Mouse (Mus musculus): ENCODE measurements around the gene Arhgap23. TPM values are rescaled to one million over a fixed set of nuclear protein-coding genes. Genes with fewer than 3 reads are reported as not detected.

Gene Arhgap23
- 9.2 and 9.6 TPM in 2 replicates for polyA plus RNA-seq (2014; fragmentation: Nextera tagmentation; extraction: Ambion mirVana)

DNA sequence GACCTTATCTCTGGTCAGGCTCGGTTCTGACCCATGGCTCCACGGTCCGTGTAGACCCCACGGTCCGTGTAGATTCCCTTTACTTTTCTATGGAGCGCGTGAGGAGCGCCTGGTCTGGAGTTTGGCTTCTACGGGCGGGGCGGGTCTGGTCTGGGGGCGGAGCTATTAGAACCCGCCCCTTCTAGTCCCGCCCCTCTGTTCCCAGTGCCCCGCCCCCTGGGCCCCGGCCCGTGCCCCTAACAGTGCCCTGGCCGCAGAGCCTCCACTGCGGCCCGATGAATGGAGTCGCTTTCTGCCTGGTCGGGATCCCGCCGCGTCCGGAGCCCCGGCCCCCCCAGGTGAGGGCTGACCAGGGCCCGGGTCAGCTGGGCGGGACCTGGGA, at the start of gene Arhgap23:
TSS of gene Arhgap23 (plus strand) at position 204 of the 382 bp plus-strand sequence.
- H3K27ac ChIP-seq (ENCODE audit: low read depth, low read length) = no peak within 1 kb of the TSS

DNA sequence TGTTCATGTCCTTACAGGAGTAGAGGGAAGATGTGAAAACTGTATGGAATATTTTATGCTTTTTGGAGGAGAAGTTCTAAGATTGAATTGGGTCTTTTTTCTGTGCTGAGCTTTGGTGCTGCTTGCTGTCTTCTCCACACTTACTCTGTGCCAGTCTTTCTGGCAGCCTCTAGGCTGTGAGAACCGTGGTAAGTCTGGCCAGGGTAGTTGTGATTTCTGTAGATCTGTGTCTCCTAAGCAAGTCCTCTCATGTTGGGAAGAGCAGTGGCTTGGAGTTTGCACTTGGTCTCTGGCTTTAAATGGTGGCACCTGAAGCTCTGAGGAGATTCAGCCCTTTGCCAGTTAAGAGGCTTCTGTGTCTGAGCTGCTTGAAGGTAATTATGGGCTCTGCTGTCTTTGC, 49.8 kb upstream of the Arhgap23 start:
- ATAC-seq (ENCODE audit: low read depth) = no peak
- WGBS = 48% methylated on average over 1 of the region's 1 CpGs
- peak overlapping the region; percentile 98; the same call in 1 of the 2 replicates for H3K9ac ChIP-seq (replicated peaks; ENCODE audit: low read depth, low read length)
- peak overlapping the region; percentile 98 for H3K4me3 ChIP-seq (ENCODE audit: low read depth, low read length)
- H3K27me3 ChIP-seq (ENCODE audit: control insufficient read depth, insufficient read depth, low read length) = peaks cover 2% of the 10 kb centered on the region; the same call in 1 of the 2 replicates
- no peaks in the 10 kb centered on the region for H3K36me3 ChIP-seq (ENCODE audit: control insufficient read depth, insufficient read depth, low read length)
- H3K4me1 ChIP-seq (ENCODE audit: control insufficient read depth, insufficient read depth, low read length) = peaks cover 25% of the 10 kb centered on the region
- peak overlapping the region; percentile 97 for H3K4me2 ChIP-seq (ENCODE audit: low read depth, low read length)
- H3K9me3 ChIP-seq (ENCODE audit: control insufficient read depth, low read length) = no peaks in the 10 kb centered on the region
- H3K27ac ChIP-seq (ENCODE audit: low read depth, low read length) = no peak overlapping the region

More for the DNA sequence above, at the start of gene Arhgap23:
- peak within 1 kb of the TSS; percentile 38 for H3K4me3 ChIP-seq (ENCODE audit: low read depth, low read length)
- H3K4me2 ChIP-seq (ENCODE audit: low read depth, low read length) = peak within 1 kb of the TSS; percentile 52
- WGBS = under 1% methylated on average over 28 of the region's 29 CpGs
- H3K27me3 ChIP-seq (ENCODE audit: control insufficient read depth, insufficient read depth, low read length) = 0 out of 2 replicates have a peak, but pooled peaks cover 2% of the 10 kb centered on the region
- H3K36me3 ChIP-seq (ENCODE audit: control insufficient read depth, insufficient read depth, low read length) = no peaks in the 10 kb centered on the region
- peak within 1 kb of the TSS; percentile 34; the same call in 1 of the 2 replicates for H3K9ac ChIP-seq (replicated peaks; ENCODE audit: low read depth, low read length)
- peak; percentile 66; the same call in 1 of the 2 replicates for ATAC-seq (ENCODE audit: low read depth)
- no peaks in the 10 kb centered on the region for H3K9me3 ChIP-seq (ENCODE audit: control insufficient read depth, low read length)
- peaks cover 9% of the 10 kb centered on the region for H3K4me1 ChIP-seq (ENCODE audit: control insufficient read depth, insufficient read depth, low read length)

DNA sequence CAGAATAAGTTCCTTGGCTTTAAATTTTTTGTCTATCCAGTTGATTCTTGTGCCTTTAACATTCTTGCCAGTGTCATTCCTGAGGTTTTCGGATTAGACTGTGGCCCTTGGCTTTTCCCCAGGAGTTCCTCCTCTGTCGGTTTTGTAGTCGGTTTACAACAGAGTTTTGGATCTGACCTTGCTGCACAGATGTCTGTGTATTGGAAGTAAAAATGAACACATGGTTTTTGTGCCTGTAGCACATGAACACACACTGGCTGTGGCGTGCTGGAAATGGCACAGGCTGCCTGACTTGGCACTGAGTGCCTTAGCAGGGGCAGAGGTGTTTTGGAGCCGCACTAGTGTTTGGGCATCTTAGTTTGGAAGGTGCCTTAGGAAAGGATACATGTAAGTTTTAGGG, 46.8 kb upstream of the Arhgap23 start:
- H3K36me3 ChIP-seq (ENCODE audit: control insufficient read depth, insufficient read depth, low read length) = no peaks in the 10 kb centered on the region
- no peak overlapping the region for H3K27ac ChIP-seq (ENCODE audit: low read depth, low read length)
- no peaks in the 10 kb centered on the region for H3K9me3 ChIP-seq (ENCODE audit: control insufficient read depth, low read length)
- H3K4me2 ChIP-seq (ENCODE audit: low read depth, low read length) = no peak overlapping the region
- peaks cover 28% of the 10 kb centered on the region for H3K4me1 ChIP-seq (ENCODE audit: control insufficient read depth, insufficient read depth, low read length)
- H3K4me3 ChIP-seq (ENCODE audit: low read depth, low read length) = no peak overlapping the region
- no peak for ATAC-seq (ENCODE audit: low read depth)
- H3K9ac ChIP-seq (replicated peaks; ENCODE audit: low read depth, low read length) = no peak overlapping the region
- no peaks in the 10 kb centered on the region for H3K27me3 ChIP-seq (ENCODE audit: control insufficient read depth, insufficient read depth, low read length)
- WGBS = 87% methylated on average over 5 of the region's 5 CpGs

DNA sequence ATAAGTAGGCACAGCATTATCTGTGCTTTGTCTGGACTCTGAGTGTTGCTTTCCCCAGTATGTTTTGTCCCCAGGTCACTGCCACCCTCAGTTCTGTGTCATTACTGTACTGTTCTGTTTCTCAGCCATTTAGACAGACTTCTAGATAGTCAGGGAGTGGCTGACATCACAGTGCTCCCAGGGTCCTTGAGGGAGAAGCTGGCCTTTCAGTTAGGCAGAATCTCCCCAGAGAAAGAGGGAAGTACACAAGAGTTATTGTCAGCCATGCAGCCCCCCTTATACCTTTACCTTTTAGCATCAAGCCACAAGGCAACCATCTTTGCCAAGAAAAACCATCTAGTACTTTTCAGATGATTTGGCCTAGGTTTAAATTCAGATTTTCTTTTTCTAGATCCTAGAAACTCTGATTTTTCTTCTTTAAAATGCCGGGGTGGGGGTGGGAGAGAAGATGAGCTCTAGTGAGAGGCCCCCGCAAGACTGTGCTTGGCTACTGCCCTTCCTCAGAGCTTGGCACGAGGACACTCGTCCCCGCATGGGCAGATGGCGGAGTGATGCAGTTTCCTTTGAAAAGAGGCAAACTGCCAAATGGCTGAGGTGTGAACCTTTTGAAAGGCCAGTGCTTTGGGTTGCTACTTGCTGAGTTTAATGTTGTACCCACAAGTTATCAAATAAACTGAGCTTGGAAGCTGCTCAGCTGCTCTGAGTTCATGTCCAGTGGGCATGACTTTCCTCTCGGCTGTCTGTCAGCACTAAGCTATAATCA, 44.8 kb upstream of the Arhgap23 start:
- Histone ChIP-seq H3K9me3 (ENCODE audit: control insufficient read depth, low read length) (no peaks in the 10 kb centered on the region), H3K4me3 (ENCODE audit: low read depth, low read length) (no peak overlapping the region), H3K27me3 (ENCODE audit: control insufficient read depth, insufficient read depth, low read length) (no peaks in the 10 kb centered on the region), H3K36me3 (ENCODE audit: control insufficient read depth, insufficient read depth, low read length) (no peaks in the 10 kb centered on the region), H3K27ac (ENCODE audit: low read depth, low read length) (no peak overlapping the region), H3K4me1 (ENCODE audit: control insufficient read depth, insufficient read depth, low read length) (peaks cover 9% of the 10 kb centered on the region), H3K9ac (replicated peaks; ENCODE audit: low read depth, low read length) (no peak overlapping the region), H3K4me2 (ENCODE audit: low read depth, low read length) (no peak overlapping the region)
- WGBS = 60% methylated on average over 7 of the region's 7 CpGs
- ATAC-seq (ENCODE audit: low read depth) = no peak

DNA sequence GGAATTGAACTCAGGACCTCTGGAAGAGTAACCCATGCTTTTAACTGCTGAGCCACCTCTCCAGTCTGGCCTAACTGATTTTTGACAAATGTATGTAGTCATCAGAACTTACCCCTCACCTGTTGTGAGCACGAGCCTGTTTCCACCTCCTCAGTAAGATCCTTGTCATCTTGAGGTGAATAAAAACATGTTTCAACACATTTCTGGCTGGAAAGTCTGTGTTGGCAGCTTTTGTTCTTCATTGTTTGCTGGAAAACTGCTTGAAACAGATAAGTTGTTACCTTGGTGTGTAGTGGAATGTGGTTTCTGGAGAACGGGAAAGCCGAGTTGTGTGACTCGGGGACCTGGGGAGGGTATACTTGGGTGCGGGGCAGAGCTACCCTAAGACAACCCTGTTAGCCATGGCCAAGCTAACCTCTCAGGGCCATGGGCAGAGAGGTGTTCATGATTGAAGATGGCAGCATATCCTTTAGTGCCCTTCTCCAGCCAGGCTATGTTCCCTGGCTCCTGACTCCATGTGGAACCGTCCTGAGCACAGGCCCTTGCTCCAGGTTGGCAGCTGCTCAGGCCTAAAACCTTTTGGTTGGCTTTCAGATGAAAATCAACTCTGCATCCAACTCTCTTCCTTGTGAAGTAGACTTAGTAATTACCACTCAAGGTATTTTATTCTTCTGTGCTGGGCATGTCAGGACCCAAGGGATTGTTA, 43.0 kb upstream of the Arhgap23 start:
- no peaks in the 10 kb centered on the region for H3K27me3 ChIP-seq (ENCODE audit: control insufficient read depth, insufficient read depth, low read length)
- no peak for ATAC-seq (ENCODE audit: low read depth)
- no peak overlapping the region for H3K4me2 ChIP-seq (ENCODE audit: low read depth, low read length)
- 92% methylated on average over 6 of the region's 6 CpGs for WGBS
- H3K36me3 ChIP-seq (ENCODE audit: control insufficient read depth, insufficient read depth, low read length) = peaks cover 6% of the 10 kb centered on the region; the same call in 1 of the 2 replicates
- no peak overlapping the region for H3K4me3 ChIP-seq (ENCODE audit: low read depth, low read length)
- peaks cover 4% of the 10 kb centered on the region for H3K4me1 ChIP-seq (ENCODE audit: control insufficient read depth, insufficient read depth, low read length)
- no peak overlapping the region for H3K27ac ChIP-seq (ENCODE audit: low read depth, low read length)
- H3K9ac ChIP-seq (replicated peaks; ENCODE audit: low read depth, low read length) = no peak overlapping the region
- no peaks in the 10 kb centered on the region for H3K9me3 ChIP-seq (ENCODE audit: control insufficient read depth, low read length)

DNA sequence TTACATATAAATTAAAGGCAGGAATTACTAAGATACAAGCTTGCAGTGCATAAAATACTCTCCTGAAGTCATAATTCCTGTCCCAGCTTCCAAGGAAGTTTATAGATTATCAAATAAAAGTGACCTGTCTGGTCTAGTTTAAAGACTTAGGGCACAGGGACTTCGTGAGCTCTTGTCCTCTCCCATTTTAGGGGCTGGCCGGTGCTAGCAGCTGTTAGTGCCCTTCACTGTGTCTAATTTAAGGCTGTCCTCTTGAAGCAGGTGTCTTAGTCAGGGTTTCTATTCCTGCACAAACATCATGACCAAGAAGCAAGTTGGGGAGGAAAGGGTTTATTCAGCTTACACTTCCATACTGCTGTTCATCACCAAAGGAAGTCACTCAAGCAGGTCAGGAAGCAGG, 41.9 kb upstream of the Arhgap23 start:
- Histone ChIP-seq H3K27me3 (ENCODE audit: control insufficient read depth, insufficient read depth, low read length) (no peaks in the 10 kb centered on the region), H3K9ac (replicated peaks; ENCODE audit: low read depth, low read length) (no peak overlapping the region), H3K27ac (ENCODE audit: low read depth, low read length) (no peak overlapping the region), H3K9me3 (ENCODE audit: control insufficient read depth, low read length) (no peaks in the 10 kb centered on the region), H3K4me3 (ENCODE audit: low read depth, low read length) (no peak overlapping the region), H3K4me1 (ENCODE audit: control insufficient read depth, insufficient read depth, low read length) (peaks cover 4% of the 10 kb centered on the region), H3K36me3 (ENCODE audit: control insufficient read depth, insufficient read depth, low read length) (peaks cover 17% of the 10 kb centered on the region), H3K4me2 (ENCODE audit: low read depth, low read length) (no peak overlapping the region)
- 96% methylated on average over 2 of the region's 2 CpGs for WGBS
- no peak for ATAC-seq (ENCODE audit: low read depth)

DNA sequence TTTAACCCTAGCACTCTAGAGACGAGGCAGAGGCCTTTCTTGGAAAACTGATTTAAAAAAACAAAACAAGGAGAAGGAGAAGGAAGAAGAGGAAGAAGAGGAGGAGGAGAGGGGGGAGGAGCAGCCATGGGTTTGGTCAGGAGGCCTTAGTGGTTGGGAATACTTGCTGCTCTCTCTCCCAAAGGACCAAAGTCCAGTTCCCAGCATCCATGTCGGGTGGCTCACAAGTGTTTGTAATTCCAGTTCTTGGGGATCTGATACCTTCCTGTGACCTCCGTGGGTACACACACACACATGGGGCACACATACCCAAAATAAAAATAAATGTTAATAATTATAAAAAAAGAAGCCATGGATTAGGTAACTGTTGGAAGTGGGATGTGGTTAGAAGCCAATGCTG, 35.3 kb upstream of the Arhgap23 start:
- H3K9ac ChIP-seq (replicated peaks; ENCODE audit: low read depth, low read length) = no peak overlapping the region
- H3K27me3 ChIP-seq (ENCODE audit: control insufficient read depth, insufficient read depth, low read length) = no peaks in the 10 kb centered on the region
- H3K4me2 ChIP-seq (ENCODE audit: low read depth, low read length) = no peak overlapping the region
- H3K27ac ChIP-seq (ENCODE audit: low read depth, low read length) = no peak overlapping the region
- ATAC-seq (ENCODE audit: low read depth) = no peak
- H3K4me1 ChIP-seq (ENCODE audit: control insufficient read depth, insufficient read depth, low read length) = no peaks in the 10 kb centered on the region
- peaks cover 43% of the 10 kb centered on the region for H3K36me3 ChIP-seq (ENCODE audit: control insufficient read depth, insufficient read depth, low read length)
- H3K9me3 ChIP-seq (ENCODE audit: control insufficient read depth, low read length) = no peaks in the 10 kb centered on the region
- WGBS = 91% methylated on average over 3 of the region's 3 CpGs
- no peak overlapping the region for H3K4me3 ChIP-seq (ENCODE audit: low read depth, low read length)

DNA sequence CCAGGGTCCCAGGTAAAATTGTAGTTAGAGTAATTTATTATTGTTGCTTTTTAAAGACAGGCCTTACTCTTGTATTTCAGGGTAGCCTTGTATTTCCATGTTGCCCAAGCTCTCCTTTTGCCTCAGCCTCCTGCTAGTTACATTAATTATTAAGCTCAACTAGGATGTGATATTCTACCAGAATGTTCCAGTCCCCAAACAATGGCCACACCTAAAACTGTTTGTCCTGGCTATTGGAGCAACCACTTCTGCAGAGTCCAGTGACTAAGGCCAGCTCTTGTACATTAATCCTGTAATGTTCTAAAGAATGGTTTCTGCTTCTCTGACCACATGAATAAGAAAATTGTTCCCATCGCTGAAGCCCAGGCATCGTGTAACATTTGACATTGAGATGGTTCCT, 32.3 kb upstream of the Arhgap23 start:
- Histone ChIP-seq H3K27ac (ENCODE audit: low read depth, low read length) (no peak overlapping the region), H3K4me1 (ENCODE audit: control insufficient read depth, insufficient read depth, low read length) (no peaks in the 10 kb centered on the region), H3K27me3 (ENCODE audit: control insufficient read depth, insufficient read depth, low read length) (no peaks in the 10 kb centered on the region), H3K4me2 (ENCODE audit: low read depth, low read length) (no peak overlapping the region), H3K4me3 (ENCODE audit: low read depth, low read length) (no peak overlapping the region), H3K9ac (replicated peaks; ENCODE audit: low read depth, low read length) (no peak overlapping the region), H3K36me3 (ENCODE audit: control insufficient read depth, insufficient read depth, low read length) (peaks cover 30% of the 10 kb centered on the region), H3K9me3 (ENCODE audit: control insufficient read depth, low read length) (no peaks in the 10 kb centered on the region)
- no peak for ATAC-seq (ENCODE audit: low read depth)
- WGBS = 93% methylated on average over 2 of the region's 2 CpGs

DNA sequence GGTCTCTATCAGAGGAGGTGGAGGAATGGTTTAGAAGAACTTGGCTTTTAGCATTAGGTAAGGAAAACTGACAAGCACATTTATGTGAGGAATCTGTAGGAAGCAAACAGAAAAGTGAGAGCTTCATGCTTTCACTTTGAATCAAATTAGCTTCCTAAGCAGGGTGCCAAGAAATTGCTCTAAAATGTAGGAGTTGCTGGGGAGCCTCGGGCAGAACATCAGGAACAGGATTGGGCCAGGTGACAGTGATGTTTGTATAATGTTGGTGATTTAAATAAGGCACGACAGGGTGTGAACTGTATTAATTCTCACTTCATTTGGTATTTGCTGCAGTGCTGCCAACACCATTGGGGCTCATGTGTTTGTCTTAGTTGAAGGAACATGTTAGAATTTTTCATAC, 31.6 kb upstream of the Arhgap23 start:
- H3K4me1 ChIP-seq (ENCODE audit: control insufficient read depth, insufficient read depth, low read length) = no peaks in the 10 kb centered on the region
- H3K27me3 ChIP-seq (ENCODE audit: control insufficient read depth, insufficient read depth, low read length) = no peaks in the 10 kb centered on the region
- H3K27ac ChIP-seq (ENCODE audit: low read depth, low read length) = no peak overlapping the region
- no peak overlapping the region for H3K9ac ChIP-seq (replicated peaks; ENCODE audit: low read depth, low read length)
- ATAC-seq (ENCODE audit: low read depth) = no peak
- H3K4me2 ChIP-seq (ENCODE audit: low read depth, low read length) = no peak overlapping the region
- 66% methylated on average over 2 of the region's 2 CpGs for WGBS
- no peaks in the 10 kb centered on the region for H3K9me3 ChIP-seq (ENCODE audit: control insufficient read depth, low read length)
- no peak overlapping the region for H3K4me3 ChIP-seq (ENCODE audit: low read depth, low read length)
- H3K36me3 ChIP-seq (ENCODE audit: control insufficient read depth, insufficient read depth, low read length) = peaks cover 24% of the 10 kb centered on the region
